Mouse (Mus musculus) embryonic fibroblast, embryonic 13.5 days (primary cell): ENCODE measurements around the gene Rbx1.

Experiments
- CTCF ChIP-seq: IDR thresholded peaks from 2 replicates; pipeline ENCODE4 v1.5.1; 2011; ENCODE audit warnings: mild to moderate bottlenecking, control low read depth, low read length, moderate library complexity, borderline replicate concordance; ENCODE audit not compliant: insufficient read depth
- POLR2A ChIP-seq: IDR thresholded peaks from 2 replicates; pipeline ENCODE4 v1.6.1; 2011; ENCODE audit warnings: low read depth, mild to moderate bottlenecking, control low read depth, low read length, moderate library complexity

DNA sequence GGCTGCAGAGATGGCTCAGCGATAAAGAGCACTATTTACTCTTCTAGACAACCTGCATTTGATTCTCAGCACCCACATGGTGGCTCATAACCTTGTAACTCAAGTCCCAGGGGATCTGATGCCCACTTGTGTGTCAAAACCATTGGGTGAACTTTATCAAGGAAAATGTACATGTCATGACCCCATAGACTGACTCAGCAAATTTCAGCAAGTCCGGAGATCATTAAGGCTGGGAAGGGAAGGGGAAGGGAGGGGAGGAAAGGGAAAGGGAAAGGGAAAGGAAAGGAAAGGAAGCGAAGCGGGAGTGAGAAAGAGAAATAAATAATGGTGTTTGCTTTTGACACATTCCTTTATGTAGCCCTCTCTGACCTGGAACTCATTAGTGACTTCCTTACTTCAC is 48.0 kb upstream of the Rbx1 start:
- TF ChIP-seq CTCF (no peak), POLR2A (no peak)
